Mouse (Mus musculus): Measurements from ENCODE around the gene Tm4sf1. TPM values are rescaled to one million over a fixed set of nuclear protein-coding genes. Genes with fewer than 3 reads are reported as not detected.

Tm4sf1 gene
- polyA plus RNA-seq, 1 experiment, result 323 TPM

DNA sequence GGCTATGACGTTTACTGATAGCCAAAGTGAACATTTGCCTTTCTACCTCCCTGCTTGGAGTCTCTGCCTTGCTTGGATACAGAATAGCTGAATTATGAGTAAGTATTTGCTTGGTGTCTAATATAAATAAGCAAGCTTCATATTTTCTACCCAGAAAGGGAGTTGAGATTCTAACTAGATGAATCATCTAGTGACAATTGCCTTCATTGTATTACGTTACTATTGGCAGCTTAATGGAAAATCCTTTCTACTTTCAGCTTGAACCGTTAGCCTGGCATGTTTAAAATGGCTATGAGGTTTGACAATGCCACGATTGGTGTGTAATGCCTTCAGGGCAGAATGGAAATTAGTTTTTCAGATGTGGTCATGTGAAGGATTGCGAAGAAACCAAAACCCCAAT lies 2.7 kb upstream of the Tm4sf1 start:
- H3K4me1 ChIP-seq (ENCODE audit: control insufficient read depth, insufficient read depth, low read length), result no peaks in the 10 kb centered on the region
- WGBS, result 46% methylated on average over 5 of the region's 5 CpGs
- H3K4me3 ChIP-seq (replicated peaks; ENCODE audit: extremely low read depth, low read depth, low read length), result no peak overlapping the region
- TF ChIP-seq CTCF (IDR thresholded peaks at IDR 0.05; ENCODE audit: insufficient read depth, low read length), result no peak
- no peak for TF ChIP-seq POLR2A (IDR thresholded peaks at IDR 0.05; ENCODE audit: borderline replicate concordance, extremely low read depth, low read depth, low read length)
- no peak for DNase-seq

- TF ChIP-seq CTCF (IDR thresholded peaks at IDR 0.05; ENCODE audit: insufficient read depth, low read length), result no peak
- TF ChIP-seq POLR2A (IDR thresholded peaks at IDR 0.05; ENCODE audit: borderline replicate concordance, extremely low read depth, low read depth, low read length), result no peak
- DNase-seq, result no peak
- 33% methylated on average over 4 of the region's 4 CpGs for WGBS
- H3K4me3 ChIP-seq (replicated peaks; ENCODE audit: extremely low read depth, low read depth, low read length), result no peak overlapping the region
- no peaks in the 10 kb centered on the region for H3K4me1 ChIP-seq (ENCODE audit: control insufficient read depth, insufficient read depth, low read length)
These were observed 2.3 kb upstream of the Tm4sf1 start for GRCm38 (mm10) chr3:57304050-57304449.

DNA sequence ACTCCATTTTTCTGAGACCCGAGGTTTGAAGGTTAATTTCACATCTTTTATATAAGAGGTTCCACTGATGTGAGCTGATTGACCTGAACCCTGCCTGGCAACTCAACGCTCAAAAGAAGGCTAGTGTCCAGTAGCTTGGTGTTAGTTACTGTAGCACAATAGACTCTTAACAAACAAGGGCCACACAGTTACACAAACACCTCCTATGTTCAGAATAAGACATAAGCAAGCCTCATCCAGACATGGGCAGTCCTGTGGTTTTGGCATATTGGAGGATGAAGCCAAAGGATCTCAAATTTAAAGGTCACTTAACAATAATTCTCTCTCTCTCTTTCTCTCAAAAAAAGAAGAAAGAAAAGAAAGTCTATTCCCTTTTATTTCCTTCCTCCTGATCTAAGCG lies 1.7 kb upstream of the Tm4sf1 start:
- Histone ChIP-seq H3K4me3 (replicated peaks; ENCODE audit: extremely low read depth, low read depth, low read length) (no peak overlapping the region), H3K4me1 (ENCODE audit: control insufficient read depth, insufficient read depth, low read length) (no peaks in the 10 kb centered on the region)
- WGBS, result 80% methylated on average over 3 of the region's 3 CpGs
- no peak for DNase-seq
- TF ChIP-seq POLR2A (IDR thresholded peaks at IDR 0.05; ENCODE audit: borderline replicate concordance, extremely low read depth, low read depth, low read length) (no peak), CTCF (IDR thresholded peaks at IDR 0.05; ENCODE audit: insufficient read depth, low read length) (no peak)

GRCm38 (mm10) chr3:57302886-57303285 lies 1.1 kb upstream of the Tm4sf1 start:
- H3K4me1 ChIP-seq (ENCODE audit: control insufficient read depth, insufficient read depth, low read length), result no peaks in the 10 kb centered on the region
- WGBS, result 58% methylated on average over 2 of the region's 2 CpGs
- no peak overlapping the region for H3K4me3 ChIP-seq (replicated peaks; ENCODE audit: extremely low read depth, low read depth, low read length)
- TF ChIP-seq CTCF (IDR thresholded peaks at IDR 0.05; ENCODE audit: insufficient read depth, low read length), result no peak
- no peak for DNase-seq

- TF ChIP-seq CTCF (IDR thresholded peaks at IDR 0.05; ENCODE audit: insufficient read depth, low read length) (no peak), POLR2A (IDR thresholded peaks at IDR 0.05; ENCODE audit: borderline replicate concordance, extremely low read depth, low read depth, low read length) (no peak)
- no peak for DNase-seq
- Histone ChIP-seq H3K4me3 (replicated peaks; ENCODE audit: extremely low read depth, low read depth, low read length) (no peak overlapping the region), H3K4me1 (ENCODE audit: control insufficient read depth, insufficient read depth, low read length) (no peaks in the 10 kb centered on the region)
- WGBS, result 74% methylated on average over 4 of the region's 4 CpGs
These were observed 422 bp downstream of the Tm4sf1 start for GRCm38 (mm10) chr3:57301366-57301765.

- TF ChIP-seq POLR2A (IDR thresholded peaks at IDR 0.05; ENCODE audit: borderline replicate concordance, extremely low read depth, low read depth, low read length) (no peak), CTCF (IDR thresholded peaks at IDR 0.05; ENCODE audit: insufficient read depth, low read length) (no peak)
- Histone ChIP-seq H3K4me1 (ENCODE audit: control insufficient read depth, insufficient read depth, low read length) (peaks cover 5% of the 10 kb centered on the region; the same call in 1 of the 2 replicates), H3K4me3 (replicated peaks; ENCODE audit: extremely low read depth, low read depth, low read length) (no peak overlapping the region)
- WGBS, result 80% methylated on average over 2 of the region's 2 CpGs
- DNase-seq, result no peak
These were observed 3.8 kb downstream of the Tm4sf1 start for GRCm38 (mm10) chr3:57297991-57298390.

- peaks cover 9% of the 10 kb centered on the region for H3K4me1 ChIP-seq (ENCODE audit: control insufficient read depth, insufficient read depth, low read length)
- DNase-seq, result no peak
- no peak overlapping the region for H3K4me3 ChIP-seq (replicated peaks; ENCODE audit: extremely low read depth, low read depth, low read length)
- no peak for TF ChIP-seq POLR2A (IDR thresholded peaks at IDR 0.05; ENCODE audit: borderline replicate concordance, extremely low read depth, low read depth, low read length)
- TF ChIP-seq CTCF (IDR thresholded peaks at IDR 0.05; ENCODE audit: insufficient read depth, low read length), result no peak
These were observed 5.2 kb downstream of the Tm4sf1 start for GRCm38 (mm10) chr3:57296574-57296973.

- no peak for DNase-seq
- peaks cover 9% of the 10 kb centered on the region for H3K4me1 ChIP-seq (ENCODE audit: control insufficient read depth, insufficient read depth, low read length)
- 67% methylated on average over 4 of the region's 4 CpGs for WGBS
- TF ChIP-seq POLR2A (IDR thresholded peaks at IDR 0.05; ENCODE audit: borderline replicate concordance, extremely low read depth, low read depth, low read length) (no peak), CTCF (IDR thresholded peaks at IDR 0.05; ENCODE audit: insufficient read depth, low read length) (no peak)
- H3K4me3 ChIP-seq (replicated peaks; ENCODE audit: extremely low read depth, low read depth, low read length), result no peak overlapping the region
These were observed 6.2 kb downstream of the Tm4sf1 start for GRCm38 (mm10) chr3:57295631-57296030.

GRCm38 (mm10) chr3:57294742-57295525 lies 6.9 kb downstream of the Tm4sf1 start:
- H3K4me3 ChIP-seq (replicated peaks; ENCODE audit: extremely low read depth, low read depth, low read length), result peak overlapping the region; percentile 71
- H3K4me1 ChIP-seq (ENCODE audit: control insufficient read depth, insufficient read depth, low read length), result peaks cover 9% of the 10 kb centered on the region
- DNase-seq, result peak; percentile 50
- WGBS, result 28% methylated on average over 21 of the region's 21 CpGs
- TF ChIP-seq CTCF (IDR thresholded peaks at IDR 0.05; ENCODE audit: insufficient read depth, low read length), result peak; percentile 36
- TF ChIP-seq POLR2A (IDR thresholded peaks at IDR 0.05; ENCODE audit: borderline replicate concordance, extremely low read depth, low read depth, low read length), result peak; percentile 95

DNA sequence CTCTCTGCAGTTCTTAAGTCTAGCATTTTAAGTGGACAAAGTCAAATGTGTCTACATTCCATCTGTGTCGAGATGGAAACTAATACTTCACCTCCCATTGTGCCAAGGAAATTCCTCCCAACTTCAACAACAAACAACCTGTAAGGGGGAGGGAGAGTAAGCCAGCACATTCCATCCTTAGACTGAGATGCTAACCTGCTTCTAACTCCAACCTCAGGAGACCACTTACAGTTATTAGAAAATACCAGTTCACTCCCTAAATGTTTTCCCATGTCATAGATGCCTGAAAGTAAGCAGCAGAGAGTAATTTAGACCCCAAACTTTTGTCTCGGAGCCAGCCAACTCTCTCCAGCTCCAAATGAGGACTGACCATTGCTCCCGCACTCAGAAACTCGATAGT lies 7.9 kb downstream of the Tm4sf1 start:
- TF ChIP-seq POLR2A (IDR thresholded peaks at IDR 0.05; ENCODE audit: borderline replicate concordance, extremely low read depth, low read depth, low read length), result 0 out of 2 replicates have a peak, but pooled peaks have one; percentile 3
- no peak for TF ChIP-seq CTCF (IDR thresholded peaks at IDR 0.05; ENCODE audit: insufficient read depth, low read length)
- no peak for DNase-seq
- H3K4me3 ChIP-seq (replicated peaks; ENCODE audit: extremely low read depth, low read depth, low read length), result peak overlapping the region; percentile 71
- H3K4me1 ChIP-seq (ENCODE audit: control insufficient read depth, insufficient read depth, low read length), result peaks cover 15% of the 10 kb centered on the region
- WGBS, result 21% methylated on average over 4 of the region's 4 CpGs

Data from lung, adult 2 months (tissue).